Mouse (Mus musculus): ENCODE measurements around the gene Tmem14c.
"Not testable (repeated sequence)": the region's sequence is repeated elsewhere in the genome, so short reads cannot be mapped to it uniquely, and the experiment has no call there.

Gene Tmem14c

DNA sequence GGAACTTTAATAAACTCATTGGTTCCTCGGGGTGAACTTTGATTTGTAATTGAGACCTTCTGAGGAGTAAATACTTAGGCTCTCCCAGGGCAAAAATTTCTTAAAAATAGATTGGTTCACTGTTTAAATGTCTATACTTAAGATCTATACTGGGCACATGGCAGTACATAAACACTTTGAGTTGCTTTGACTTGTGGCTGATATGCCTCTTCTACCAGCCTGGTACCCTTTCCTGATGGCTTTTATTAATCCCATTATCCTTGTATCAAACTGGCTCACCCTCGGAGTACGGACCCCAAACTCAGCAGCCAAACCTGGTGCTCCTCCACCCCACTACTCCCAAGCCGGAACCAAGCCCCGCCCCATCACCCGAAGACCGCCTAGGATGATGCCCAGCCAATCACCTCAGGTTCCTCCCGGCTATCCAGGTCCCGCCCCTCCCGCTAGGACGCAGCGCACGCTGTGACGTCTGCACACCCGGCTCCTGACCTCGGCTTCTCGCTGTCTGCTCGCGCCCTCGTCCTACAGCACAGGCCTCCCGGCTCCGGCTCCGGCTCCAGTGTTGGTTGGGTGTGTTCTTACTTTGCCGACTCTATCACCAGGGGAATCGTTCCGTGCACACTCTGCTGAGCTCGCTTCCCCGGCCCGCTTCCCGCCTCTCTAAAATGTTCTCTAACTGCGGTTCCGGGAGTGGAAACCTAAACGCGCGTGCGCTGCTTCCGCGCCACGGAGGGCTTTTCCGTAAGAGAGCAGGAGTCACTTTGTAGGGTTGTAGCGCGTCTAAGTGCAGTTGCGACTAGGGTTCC lies at the start of gene Tmem14c:
Gene Tmem14c (plus strand): TSS at position 464 of the 806 bp plus-strand sequence.
- peak; percentile 98 for DNase-seq (ENCODE audit: low read depth, low spot score)

DNA sequence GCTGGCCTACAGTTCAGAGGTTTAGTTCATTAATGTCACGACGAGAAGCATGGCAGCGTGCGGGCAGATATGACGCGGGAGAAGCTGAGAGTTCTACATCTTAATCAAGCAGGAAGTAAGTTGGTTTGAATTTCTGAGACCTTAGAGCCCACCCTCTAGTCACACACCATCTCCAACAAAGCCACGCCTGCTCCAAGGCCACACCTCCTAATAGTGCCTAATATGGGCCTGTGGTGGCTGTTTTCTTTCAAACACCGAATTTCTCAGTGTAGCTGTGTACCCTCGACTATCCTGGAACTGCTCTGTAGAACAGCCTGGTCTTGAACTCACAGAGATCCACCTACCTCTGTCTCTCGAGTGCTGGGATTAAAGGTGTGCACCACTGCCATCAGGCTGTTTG lies 48.5 kb upstream of the Tmem14c start:
- no peak for DNase-seq (ENCODE audit: low read depth, low spot score)

GRCm38 (mm10) chr13:40968564-40968963 lies 47.5 kb upstream of the Tmem14c start:
- no peak for DNase-seq (ENCODE audit: low read depth, low spot score)

DNA sequence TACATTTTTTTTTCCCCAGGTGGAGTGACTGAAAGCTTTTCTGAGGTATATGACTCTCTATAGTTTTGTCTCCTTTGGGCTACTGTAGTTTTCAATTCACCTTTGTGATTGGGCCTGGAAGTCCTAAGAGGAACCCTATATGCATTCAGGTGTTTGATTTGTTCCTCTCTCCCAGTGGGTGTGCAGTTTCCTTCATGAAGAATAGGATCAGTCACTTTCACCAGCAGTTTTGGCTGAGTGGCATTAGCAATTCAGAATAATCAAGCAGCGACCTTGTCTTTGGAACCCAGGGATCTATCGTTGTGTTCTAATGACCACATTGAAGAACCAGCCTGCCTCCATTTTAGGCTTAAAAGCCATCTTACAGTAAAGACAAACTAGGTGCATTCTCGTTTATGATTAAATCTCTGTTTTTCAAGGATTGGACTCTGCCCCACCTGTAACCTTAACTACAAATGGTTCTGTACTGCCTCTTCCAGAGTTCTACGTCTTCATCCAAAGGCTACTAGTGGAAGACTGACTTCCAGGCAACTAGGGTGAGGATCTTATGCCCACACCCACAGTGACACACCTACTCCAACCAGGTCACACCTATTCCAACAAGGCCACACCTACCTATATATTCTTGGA lies 46.2 kb upstream of the Tmem14c start:
- peak; percentile 71 for DNase-seq (ENCODE audit: low read depth, low spot score)

DNA sequence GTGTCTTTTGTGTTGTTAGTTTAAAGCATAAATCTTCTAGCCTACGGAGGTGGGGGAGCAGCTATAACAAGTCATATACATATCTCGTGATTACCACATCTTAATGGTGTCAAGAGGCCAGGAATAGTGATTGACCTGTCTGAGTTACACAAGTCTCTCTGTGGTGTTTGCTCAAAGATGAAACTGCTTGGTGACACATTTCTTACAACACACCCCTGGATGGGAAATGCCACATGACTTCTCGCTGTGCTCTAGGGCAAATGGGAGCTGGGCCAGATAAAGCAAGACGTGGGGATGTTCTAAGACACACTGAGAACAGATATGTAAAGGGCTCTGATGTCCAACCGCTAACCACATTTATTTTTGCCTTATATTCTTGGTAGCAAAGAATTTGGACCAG lies 44.8 kb upstream of the Tmem14c start:
- no peak for DNase-seq (ENCODE audit: low read depth, low spot score)

GRCm38 (mm10) chr13:40971831-40972230 lies 44.3 kb upstream of the Tmem14c start:
- no peak for DNase-seq (ENCODE audit: low read depth, low spot score)

DNA sequence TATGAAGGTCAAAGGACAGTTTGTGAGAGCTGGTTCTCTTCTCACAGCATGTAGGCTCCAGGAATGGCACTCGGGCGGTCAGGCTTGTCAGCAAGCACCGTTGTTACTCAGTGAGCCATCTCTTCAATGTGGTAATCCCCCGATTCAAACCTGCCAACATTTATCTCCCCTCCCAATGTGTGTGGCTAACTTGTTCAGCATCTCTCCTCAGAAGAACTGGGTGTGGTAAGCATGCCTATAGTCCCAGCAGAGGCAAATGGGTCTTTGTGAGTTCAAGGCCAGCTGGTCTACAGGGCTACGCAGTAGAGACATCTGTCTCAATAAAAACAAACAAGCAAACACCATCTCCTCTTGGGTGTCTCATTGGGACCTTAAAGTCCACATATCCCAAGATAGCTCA lies 43.1 kb upstream of the Tmem14c start:
- DNase-seq (ENCODE audit: low read depth, low spot score): peak; percentile 39

DNA sequence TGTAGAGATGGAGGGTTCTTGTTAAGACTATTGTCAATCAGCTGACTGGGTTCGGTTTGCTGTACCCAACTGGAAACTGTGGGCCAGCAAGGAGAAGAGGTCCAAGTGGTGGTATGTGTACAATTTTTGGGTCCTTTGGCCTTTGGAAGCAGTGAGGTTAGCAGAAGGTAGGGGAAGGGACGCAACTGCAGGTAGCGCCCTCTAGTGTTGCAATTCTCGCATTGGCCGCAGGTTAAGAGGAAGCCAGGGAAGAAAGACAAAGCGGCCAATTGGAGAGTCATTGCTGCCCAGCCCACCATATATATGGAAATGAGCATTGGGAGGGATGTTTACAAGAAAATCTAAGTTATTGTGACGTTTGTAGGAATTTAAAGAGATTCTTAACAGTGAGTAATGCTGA lies 38.5 kb upstream of the Tmem14c start:
- DNase-seq (ENCODE audit: low read depth, low spot score): peak; percentile 93

DNA sequence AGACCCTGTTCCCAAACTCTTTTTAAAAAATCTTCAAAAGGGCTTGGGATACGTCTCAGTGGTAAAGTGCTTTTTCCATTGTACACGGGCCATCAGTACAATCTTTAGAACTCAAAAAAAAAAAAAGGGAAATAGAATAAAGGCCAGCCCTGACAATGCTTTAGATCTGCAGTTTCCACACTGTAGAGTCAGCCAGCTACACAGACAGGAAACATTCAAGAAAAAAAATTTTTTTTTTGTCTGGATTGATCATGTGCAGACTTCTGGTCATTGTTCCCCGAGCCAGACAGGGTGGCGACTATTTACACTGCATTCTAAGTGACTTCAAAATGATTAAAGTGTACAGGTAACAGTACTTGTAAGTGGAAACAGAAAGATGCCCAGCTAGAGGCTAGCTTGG lies 37.4 kb upstream of the Tmem14c start:
- DNase-seq (ENCODE audit: low read depth, low spot score): no peak

DNA sequence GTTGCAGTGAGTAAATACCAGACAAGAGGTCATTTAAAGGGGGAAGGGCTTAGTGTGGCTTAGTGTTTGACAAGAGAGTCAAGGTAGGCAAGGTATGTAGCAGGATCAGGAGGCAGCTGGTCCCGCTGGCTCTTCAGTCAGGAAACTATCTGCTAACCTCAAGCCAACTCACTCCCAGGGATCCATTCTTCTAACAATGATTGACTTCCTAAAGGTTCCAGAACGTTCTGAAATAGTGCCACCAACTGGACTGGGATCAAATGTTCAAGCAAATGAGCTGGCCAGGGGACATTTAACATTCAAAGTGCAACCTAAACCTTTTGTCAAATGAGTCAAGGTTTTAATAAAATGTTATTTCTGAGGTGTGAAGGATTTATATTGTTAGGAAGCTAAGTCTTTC lies 36.8 kb upstream of the Tmem14c start:
- DNase-seq (ENCODE audit: low read depth, low spot score): no peak

- no peak for DNase-seq (ENCODE audit: low read depth, low spot score)
These were observed 33.3 kb upstream of the Tmem14c start for GRCm38 (mm10) chr13:40982759-40983158.

- no peak for DNase-seq (ENCODE audit: low read depth, low spot score)
These were observed 30.0 kb upstream of the Tmem14c start for GRCm38 (mm10) chr13:40986081-40986480.

DNA sequence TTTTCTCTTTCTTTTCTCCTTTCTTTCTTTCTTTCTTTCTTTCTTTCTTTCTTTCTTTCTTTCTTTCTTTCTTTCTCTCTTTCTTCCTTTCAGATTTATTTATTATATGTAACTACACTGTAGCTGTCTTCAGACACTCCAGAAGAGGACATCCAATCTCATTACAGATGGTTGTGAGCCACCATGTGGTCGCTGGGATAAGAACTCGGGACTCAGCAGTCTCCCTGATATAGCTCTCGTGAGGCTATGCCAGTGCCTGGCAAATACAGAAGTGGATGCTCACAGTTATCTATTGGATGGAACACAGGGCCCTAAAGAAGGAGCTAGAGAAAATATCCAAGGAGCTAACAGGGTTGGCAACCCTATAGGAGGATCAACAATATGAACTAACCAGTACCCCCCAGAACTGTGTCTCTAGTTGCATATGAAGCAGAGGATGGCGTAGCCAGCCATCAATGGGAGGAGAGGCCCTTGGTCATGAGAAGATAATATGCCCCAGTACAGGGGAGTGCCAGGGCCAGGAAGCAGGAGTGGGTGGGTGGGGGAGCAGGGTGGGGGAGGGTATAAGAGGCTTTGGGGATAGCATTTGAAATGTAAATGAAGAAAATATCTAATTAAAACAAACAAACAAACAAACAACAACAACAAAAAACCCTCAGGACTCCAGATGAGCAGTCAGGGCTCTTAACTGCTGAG lies 28.3 kb upstream of the Tmem14c start:
- DNase-seq (ENCODE audit: low read depth, low spot score): not testable (repeated sequence)

GRCm38 (mm10) chr13:40988418-40988817 lies 27.7 kb upstream of the Tmem14c start:
- DNase-seq (ENCODE audit: low read depth, low spot score): no peak

DNA sequence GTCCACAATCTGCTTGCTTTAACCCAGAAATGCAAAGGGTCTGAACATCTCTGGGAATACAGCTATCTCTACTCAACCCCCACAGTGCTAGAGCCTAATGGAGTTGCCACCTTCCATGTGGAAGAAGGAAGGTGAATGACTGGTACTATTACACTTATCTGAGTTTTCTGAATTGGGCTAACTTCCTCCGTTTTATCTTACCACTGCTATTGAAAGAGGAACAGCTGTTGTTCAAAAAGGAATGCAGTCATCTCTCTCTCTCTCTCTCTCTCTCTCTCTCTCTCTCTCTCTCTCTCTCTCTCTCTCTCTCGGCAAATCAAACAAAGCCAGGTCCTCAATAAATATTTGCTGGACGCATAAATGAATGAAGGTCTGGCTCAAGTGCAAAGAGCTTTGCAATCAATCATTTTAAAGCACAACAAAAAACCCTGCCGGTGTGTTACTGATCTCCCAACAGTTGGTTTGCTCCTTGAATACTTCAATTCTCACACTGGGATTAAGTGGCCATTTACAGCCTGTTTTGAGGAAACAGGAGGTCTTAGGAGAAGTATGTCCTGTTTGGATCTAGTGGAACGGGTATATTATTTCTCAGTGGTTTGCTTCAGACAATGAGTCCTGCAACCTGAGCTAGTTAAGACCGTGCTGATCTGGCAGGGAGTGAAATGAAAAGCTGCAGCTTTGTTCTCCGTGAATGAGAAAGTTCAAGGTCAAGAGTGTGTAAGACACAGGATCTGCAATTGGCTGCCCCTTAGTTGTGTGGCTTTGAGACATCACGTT lies 21.4 kb upstream of the Tmem14c start:
- peak; percentile 49 for DNase-seq (ENCODE audit: low read depth, low spot score)

DNA sequence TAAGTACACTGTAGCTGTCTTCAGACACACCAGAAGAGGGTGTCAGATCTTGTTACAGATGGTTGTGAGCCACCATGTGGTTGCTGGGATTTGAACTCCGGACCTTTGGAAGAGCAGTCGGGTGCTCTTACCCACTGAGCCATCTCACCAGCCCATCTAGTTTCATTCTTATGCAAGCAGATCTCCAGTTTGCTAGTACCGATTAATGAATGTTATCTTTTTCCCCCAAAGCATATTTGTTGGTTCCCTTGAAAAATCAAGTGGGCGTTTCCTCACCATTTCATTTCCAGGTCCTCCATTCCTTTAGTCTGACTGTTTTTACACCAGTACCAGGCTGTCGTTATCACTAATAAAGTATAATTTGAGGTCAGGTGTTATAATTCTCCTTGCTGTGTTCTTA lies 17.6 kb upstream of the Tmem14c start:
- not testable (repeated sequence) for DNase-seq (ENCODE audit: low read depth, low spot score)

- DNase-seq (ENCODE audit: low read depth, low spot score): peak; percentile 41
These were observed 15.8 kb upstream of the Tmem14c start for GRCm38 (mm10) chr13:41000140-41000925.

- peak; percentile 97 for DNase-seq (ENCODE audit: low read depth, low spot score)
These were observed 15.0 kb upstream of the Tmem14c start, which contains the start of gene Pak1ip1 for GRCm38 (mm10) chr13:41000926-41001639. Pak1ip1 (plus strand) TSS chr13:41001023.

GRCm38 (mm10) chr13:41002001-41002400 lies 14.1 kb upstream of the Tmem14c start:
- no peak for DNase-seq (ENCODE audit: low read depth, low spot score)

DNA sequence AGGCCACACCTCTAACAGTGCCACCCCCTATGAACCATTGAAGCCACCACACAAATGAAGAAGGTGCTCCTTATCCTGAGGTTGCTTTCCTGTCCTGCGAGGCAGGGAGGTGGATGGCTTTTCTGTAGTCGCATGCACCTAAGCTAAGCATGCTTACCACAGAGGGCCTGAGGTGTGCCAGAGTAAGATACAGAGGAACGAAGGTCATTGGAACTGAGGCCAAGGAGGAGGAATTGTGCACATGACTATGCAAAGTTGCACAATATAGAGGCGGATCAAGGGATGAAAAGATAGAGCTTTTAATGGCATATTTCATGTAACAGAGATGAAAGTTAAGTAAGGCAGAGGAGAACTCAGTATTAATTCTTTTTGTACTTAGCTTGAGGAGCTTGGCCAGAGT lies 9.8 kb upstream of the Tmem14c start:
- no peak for DNase-seq (ENCODE audit: low read depth, low spot score)

All from ZHBTc4 (cell line).